Mouse (Mus musculus) neural tube, embryonic 12.5 days (tissue): ENCODE measurements at regions not wholly inside any gene's neighbourhood (a gene's known extent, or its start where the extent isn't known, plus 50 kb on each side); places are given as distances from the start of the nearest gene placed in this dataset.

Experiments
- ATAC-seq: fragments of 200-750 bp; cut with Nextera tagmentation; 2 replicates; pipeline ENCODE4 v1.8.0; 2017; ENCODE audit warnings: low read depth, mild to moderate bottlenecking, moderate TSS enrichment, moderate library complexity; ENCODE audit not compliant: low FRiP score
- H3K27ac ChIP-seq: fragments of 300-500 bp; sonication (generic); 2 replicates; pipeline ENCODE4 v1.5.1; 2016
- H3K27me3 ChIP-seq: fragments of 300-500 bp; sonication (generic); replicated peaks from 2 replicates; pipeline ENCODE4 v1.6.1; 2016; ENCODE audit warnings: mild to moderate bottlenecking
- H3K36me3 ChIP-seq: fragments of 300-500 bp; sonication (generic); 2 replicates; pipeline ENCODE4 v1.6.1; 2016; ENCODE audit warnings: mild to moderate bottlenecking
- H3K4me1 ChIP-seq: fragments of 300-500 bp; sonication (generic); 2 replicates; pipeline ENCODE4 v1.6.1; 2016
- H3K4me2 ChIP-seq: fragments of 300-500 bp; sonication (generic); replicated peaks from 2 replicates; pipeline ENCODE4 v1.6.1; 2016; ENCODE audit warnings: mild to moderate bottlenecking
- H3K4me3 ChIP-seq: fragments of 300-500 bp; sonication (generic); 2 replicates; pipeline ENCODE4 v1.5.1; 2016
- H3K9ac ChIP-seq: fragments of 300-500 bp; sonication (generic); 2 replicates; pipeline ENCODE4 v1.6.1; 2016; ENCODE audit warnings: mild to moderate bottlenecking
- H3K9me3 ChIP-seq: fragments of 300-500 bp; sonication (generic); 2 replicates; pipeline ENCODE4 v1.6.1; 2016; ENCODE audit warnings: mild to moderate bottlenecking
- WGBS: fragments of 180-500 bp; shearing (Covaris S2); methylation state at CpG from one replicate; pipeline ENCODE4 v1.1.7; 2016; 5-methylcytosine and 5-hydroxymethylcytosine counted together

DNA sequence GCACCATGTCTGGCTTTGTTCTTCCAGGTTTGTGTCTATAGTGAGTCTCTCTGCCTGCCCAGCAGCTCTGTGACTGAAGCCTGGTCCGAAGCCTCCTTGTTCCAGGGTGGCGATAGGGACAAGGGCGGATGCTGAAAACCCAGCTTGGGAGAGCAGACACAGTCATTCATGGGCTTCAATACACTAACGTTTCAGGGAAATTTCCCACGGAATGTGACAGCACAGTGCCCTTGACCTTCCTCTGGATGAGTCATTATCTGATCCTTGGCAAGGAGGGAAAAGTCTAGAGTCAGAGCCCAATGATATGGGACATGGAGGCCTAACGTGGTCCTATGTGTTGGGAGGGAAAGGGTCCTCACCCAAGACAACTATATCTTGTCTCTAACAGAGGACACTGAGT is 298.1 kb upstream of the Kcnab2 start:
- 84% methylated on average over 6 of the region's 6 CpGs for WGBS

DNA sequence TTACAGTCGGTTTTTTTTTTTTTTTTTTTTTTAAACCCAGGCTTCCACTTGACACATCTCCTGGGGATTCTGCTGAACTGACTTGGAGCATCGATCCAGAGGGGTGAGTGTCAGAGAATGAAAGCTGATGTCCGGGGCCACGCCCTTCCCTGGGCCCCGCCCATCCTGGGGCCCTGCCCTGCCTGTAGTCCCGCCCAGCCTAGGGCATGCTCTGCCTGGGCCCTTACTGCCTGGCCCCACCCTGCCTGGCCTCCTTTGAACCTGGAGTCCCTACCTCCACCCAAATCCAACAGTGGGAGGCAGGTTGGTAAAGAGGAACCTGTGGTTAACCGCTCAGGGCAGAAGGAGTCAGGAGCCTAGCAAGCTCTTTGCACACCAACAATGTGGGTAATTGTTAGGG is 293.7 kb upstream of the Kcnab2 start:
- no peaks in the 10 kb centered on the region for H3K4me1 ChIP-seq
- H3K36me3 ChIP-seq = no peaks in the 10 kb centered on the region
- H3K27me3 ChIP-seq = no peaks in the 10 kb centered on the region
- 64% methylated on average over 7 of the region's 7 CpGs for whole genome bisulfite sequencing
- no peak overlapping the region for H3K9ac ChIP-seq
- no peak overlapping the region for H3K27ac ChIP-seq
- ATAC-seq = no peak
- peaks cover 2% of the 10 kb centered on the region; the same call in 1 of the 2 replicates for H3K9me3 ChIP-seq
- H3K4me2 ChIP-seq = no peak overlapping the region
- H3K4me3 ChIP-seq = no peak overlapping the region

More for the DNA sequence above, 298.1 kb upstream of the Kcnab2 start:
- no peak overlapping the region for H3K4me3 ChIP-seq
- no peaks in the 10 kb centered on the region for H3K27me3 ChIP-seq
- no peaks in the 10 kb centered on the region for H3K9me3 ChIP-seq
- no peak overlapping the region for H3K9ac ChIP-seq
- H3K36me3 ChIP-seq = no peaks in the 10 kb centered on the region
- no peak for ATAC-seq
- H3K4me2 ChIP-seq = no peak overlapping the region
- H3K4me1 ChIP-seq = no peaks in the 10 kb centered on the region
- H3K27ac ChIP-seq = no peak overlapping the region

DNA sequence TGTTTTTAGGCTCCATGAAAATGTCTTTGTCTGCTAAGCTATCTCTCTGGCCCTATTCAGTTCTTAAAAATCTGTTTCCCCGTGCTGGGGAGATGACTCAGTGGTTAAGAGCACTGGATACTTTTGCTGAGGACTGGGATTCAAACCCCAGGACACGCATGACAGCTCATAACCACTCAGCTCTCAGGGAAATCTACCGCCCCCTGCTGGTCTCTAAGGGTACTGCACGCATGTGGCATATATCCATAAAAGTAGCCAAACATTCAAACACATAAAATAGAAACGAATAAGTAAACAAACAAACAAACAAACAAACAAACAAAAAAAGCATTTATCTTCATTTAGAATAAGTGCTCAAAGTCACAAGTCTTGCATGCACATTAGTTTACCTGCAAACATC is 289.7 kb upstream of the Kcnab2 start:
- Histone ChIP-seq H3K27me3 (no peaks in the 10 kb centered on the region), H3K4me2 (no peak overlapping the region), H3K36me3 (no peaks in the 10 kb centered on the region), H3K4me3 (no peak overlapping the region), H3K4me1 (no peaks in the 10 kb centered on the region), H3K9ac (no peak overlapping the region), H3K9me3 (peaks cover 8% of the 10 kb centered on the region; the same call in 1 of the 2 replicates), H3K27ac (no peak overlapping the region)
- ATAC-seq = no peak
- 84% methylated on average over 5 of the region's 5 CpGs for WGBS

DNA sequence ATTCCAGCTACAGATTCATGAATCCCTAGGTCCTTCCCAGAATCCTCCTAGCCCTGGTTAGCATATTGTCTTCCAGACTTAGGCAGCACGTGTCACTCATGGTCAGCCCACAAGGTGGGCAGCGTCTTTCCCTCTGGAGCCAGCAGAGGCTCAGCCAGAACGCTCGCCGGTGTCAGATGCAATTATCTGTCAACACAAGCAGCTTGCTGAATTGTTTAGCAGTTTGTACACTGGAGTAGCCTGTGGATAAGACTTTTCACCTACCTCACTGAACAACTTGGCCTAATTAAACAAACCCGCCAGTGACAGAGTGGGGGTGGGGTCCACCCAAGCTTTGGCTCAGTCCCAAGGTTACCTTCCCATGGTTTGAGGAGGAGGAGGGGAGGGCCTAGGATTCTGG is 285.4 kb upstream of the Kcnab2 start:
- Histone ChIP-seq H3K27ac (no peak overlapping the region), H3K4me3 (no peak overlapping the region), H3K4me2 (no peak overlapping the region), H3K36me3 (no peaks in the 10 kb centered on the region), H3K4me1 (no peaks in the 10 kb centered on the region), H3K9me3 (peaks cover 8% of the 10 kb centered on the region; the same call in 1 of the 2 replicates), H3K27me3 (no peaks in the 10 kb centered on the region), H3K9ac (no peak overlapping the region)
- ATAC-seq = no peak
- WGBS = 67% methylated on average over 6 of the region's 6 CpGs

DNA sequence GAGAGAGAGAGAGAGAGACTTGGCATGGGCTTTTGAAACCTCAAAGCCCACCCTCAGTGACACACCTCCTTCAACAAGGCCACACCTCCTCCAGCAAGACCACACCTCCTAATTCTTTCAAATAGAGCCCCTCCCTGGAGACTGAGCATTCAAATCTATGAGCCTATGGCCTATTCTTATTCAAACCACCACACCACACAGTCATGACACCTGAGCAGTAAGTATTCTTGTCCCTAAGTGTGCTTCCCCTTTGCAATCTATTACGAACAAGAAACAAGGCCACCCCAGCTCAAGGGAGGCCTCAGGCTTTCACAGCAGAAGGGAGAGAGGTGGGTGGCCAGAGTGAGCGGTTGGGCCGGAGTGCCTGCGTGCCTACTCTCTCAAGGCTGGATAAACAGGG is 284.9 kb upstream of the Kcnab2 start:
- ATAC-seq = no peak
- Histone ChIP-seq H3K4me1 (no peaks in the 10 kb centered on the region), H3K9ac (no peak overlapping the region), H3K4me2 (no peak overlapping the region), H3K36me3 (no peaks in the 10 kb centered on the region), H3K27ac (no peak overlapping the region), H3K4me3 (no peak overlapping the region), H3K9me3 (peaks cover 8% of the 10 kb centered on the region; the same call in 1 of the 2 replicates), H3K27me3 (no peaks in the 10 kb centered on the region)
- WGBS = 80% methylated on average over 4 of the region's 4 CpGs

DNA sequence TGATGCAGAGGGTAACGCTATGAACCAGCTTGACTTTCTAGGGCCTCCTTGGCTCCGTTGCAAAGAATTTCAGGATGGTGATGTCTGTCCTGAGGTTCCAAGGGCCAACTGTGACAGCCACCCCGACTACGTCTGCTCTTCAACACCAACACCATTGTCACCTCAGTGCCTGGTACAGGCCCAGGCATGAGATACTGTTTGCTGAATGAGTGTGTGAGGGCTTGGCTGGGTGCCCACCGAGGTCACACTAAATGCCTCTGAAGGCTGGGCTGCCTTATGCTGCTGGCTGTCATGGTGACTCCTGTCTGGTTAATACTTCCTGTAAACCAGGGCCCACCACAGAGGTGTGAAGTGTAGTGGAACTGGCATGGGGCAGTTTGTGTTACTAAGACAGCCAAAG is 279.5 kb upstream of the Kcnab2 start:
- Histone ChIP-seq H3K9me3 (no peaks in the 10 kb centered on the region), H3K27ac (no peak overlapping the region), H3K27me3 (no peaks in the 10 kb centered on the region), H3K4me2 (no peak overlapping the region), H3K36me3 (no peaks in the 10 kb centered on the region), H3K4me1 (no peaks in the 10 kb centered on the region; the same call in 1 of the 2 replicates), H3K9ac (no peak overlapping the region), H3K4me3 (no peak overlapping the region)
- no peak for ATAC-seq
- WGBS = 91% methylated on average over 5 of the region's 5 CpGs

DNA sequence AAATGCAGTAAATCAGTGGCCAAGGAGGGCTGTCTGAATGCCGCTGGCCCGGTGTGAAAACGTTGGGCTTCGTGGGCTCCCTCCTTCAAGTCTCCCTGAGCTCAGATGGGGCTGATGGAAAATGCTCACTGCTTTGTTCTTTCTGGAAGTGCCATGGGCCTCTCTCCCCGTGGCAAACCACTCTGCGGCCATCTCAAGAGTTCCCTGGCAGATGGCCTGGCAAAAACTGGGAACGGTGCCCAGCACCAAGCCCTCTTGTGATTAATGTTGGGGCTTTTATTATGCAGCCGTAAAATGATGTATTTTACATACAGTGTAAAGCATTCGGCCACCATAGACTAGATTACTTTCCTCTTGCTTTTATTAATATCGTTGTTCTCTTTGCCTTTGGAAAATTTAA is 278.9 kb upstream of the Kcnab2 start:
- Histone ChIP-seq H3K9ac (no peak overlapping the region), H3K4me2 (no peak overlapping the region), H3K27me3 (no peaks in the 10 kb centered on the region), H3K4me3 (no peak overlapping the region), H3K4me1 (no peaks in the 10 kb centered on the region; the same call in 1 of the 2 replicates), H3K27ac (no peak overlapping the region), H3K9me3 (no peaks in the 10 kb centered on the region), H3K36me3 (no peaks in the 10 kb centered on the region)
- ATAC-seq = no peak
- WGBS = 68% methylated on average over 10 of the region's 10 CpGs

DNA sequence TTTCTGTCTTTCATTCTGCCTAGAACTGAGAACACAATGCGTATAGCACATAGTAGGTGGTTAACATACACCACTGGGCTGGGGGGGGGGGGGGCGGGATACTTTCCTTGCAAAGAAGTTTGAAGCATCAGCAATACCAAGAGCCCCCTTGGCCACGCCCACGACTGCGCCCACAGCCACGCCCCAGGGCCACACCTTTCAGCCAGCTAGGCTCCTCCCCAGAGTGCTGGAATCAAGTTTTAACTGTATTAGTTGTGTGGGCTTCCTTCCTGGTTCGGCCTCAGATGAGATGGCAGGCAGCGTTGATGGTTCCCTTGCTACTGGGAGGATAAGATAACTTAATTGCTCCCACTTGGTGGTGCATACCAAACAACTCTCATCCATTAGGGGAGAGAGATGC is 278.1 kb upstream of the Kcnab2 start:
- no peaks in the 10 kb centered on the region for H3K27me3 ChIP-seq
- no peak overlapping the region for H3K4me3 ChIP-seq
- WGBS = 86% methylated on average over 8 of the region's 8 CpGs
- no peak overlapping the region for H3K27ac ChIP-seq
- no peak overlapping the region for H3K4me2 ChIP-seq
- ATAC-seq = no peak
- H3K4me1 ChIP-seq = no peaks in the 10 kb centered on the region; the same call in 1 of the 2 replicates
- H3K9me3 ChIP-seq = no peaks in the 10 kb centered on the region
- H3K36me3 ChIP-seq = no peaks in the 10 kb centered on the region
- no peak overlapping the region for H3K9ac ChIP-seq

DNA sequence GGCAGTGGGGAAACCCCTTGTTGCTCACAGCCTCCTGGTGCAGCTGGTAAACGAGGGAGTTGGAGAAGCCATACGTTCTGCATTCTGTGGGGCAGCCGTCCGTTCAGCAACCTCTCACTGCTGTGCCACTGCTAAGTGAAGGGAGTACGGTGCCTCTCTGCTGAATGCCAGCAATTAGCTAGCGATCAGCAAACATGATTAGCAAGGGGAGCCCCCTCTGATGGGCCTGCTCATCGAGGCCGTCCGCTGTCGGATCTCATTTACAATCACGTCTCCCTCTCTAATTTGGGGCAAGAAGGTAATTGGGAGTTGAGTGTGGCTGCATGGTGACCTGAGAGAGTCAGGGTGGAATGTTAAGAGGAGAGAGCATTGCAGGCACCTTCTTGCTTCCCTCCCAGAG is 266.7 kb upstream of the Kcnab2 start:
- no peaks in the 10 kb centered on the region for H3K36me3 ChIP-seq
- H3K4me1 ChIP-seq = 0 out of 2 replicates have a peak, but pooled peaks cover 7% of the 10 kb centered on the region
- no peaks in the 10 kb centered on the region for H3K9me3 ChIP-seq
- ATAC-seq = no peak
- H3K27me3 ChIP-seq = no peaks in the 10 kb centered on the region
- H3K4me2 ChIP-seq = no peak overlapping the region
- H3K27ac ChIP-seq = no peak overlapping the region
- H3K4me3 ChIP-seq = no peak overlapping the region
- 27% methylated on average over 11 of the region's 11 CpGs for WGBS
- no peak overlapping the region for H3K9ac ChIP-seq

DNA sequence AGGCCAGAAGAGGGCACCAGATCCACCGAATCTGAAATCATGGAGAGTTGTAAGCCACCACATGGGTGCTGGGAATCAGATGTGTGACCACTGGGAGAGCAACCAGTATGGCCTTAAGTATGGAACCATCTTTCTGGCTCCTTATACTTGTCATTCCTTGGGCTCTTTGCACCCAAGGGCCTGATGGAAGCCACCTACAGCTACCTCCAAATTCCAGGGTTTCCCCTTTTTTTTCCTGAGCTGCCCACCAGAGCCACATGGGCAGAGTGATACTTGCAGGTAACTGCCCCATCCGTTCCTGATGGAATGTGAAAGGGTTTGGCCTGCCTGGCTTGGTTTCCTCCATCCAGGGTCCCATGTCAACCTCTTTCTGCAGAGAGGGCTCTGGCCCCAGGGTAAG is 255.3 kb upstream of the Kcnab2 start:
- Histone ChIP-seq H3K4me1 (no peaks in the 10 kb centered on the region), H3K27ac (no peak overlapping the region), H3K4me3 (no peak overlapping the region), H3K9me3 (peaks cover 6% of the 10 kb centered on the region; the same call in 1 of the 2 replicates), H3K36me3 (no peaks in the 10 kb centered on the region), H3K9ac (no peak overlapping the region), H3K4me2 (no peak overlapping the region), H3K27me3 (no peaks in the 10 kb centered on the region)
- 89% methylated on average over 2 of the region's 2 CpGs for WGBS
- ATAC-seq = no peak

DNA sequence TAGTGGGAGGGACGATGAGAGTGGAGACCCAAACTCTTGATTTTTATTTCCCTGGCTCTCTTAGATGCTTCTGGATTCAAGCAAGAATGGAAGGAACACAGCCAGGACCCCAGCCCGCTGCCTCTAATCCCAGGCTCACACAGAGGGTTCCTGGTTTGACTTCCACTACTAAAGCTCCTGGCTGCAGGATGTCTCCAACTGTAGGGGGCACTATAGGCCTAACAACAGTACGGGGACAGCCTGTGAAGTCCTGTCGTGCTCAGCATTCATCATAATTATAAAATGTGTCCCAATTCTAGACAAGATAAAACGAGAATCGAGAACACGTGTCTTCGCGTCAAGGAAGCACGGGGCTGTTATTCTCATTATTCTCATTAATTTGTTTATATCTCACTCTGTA is 254.3 kb upstream of the Kcnab2 start:
- Histone ChIP-seq H3K4me3 (no peak overlapping the region), H3K36me3 (no peaks in the 10 kb centered on the region), H3K9ac (no peak overlapping the region), H3K27ac (no peak overlapping the region), H3K4me1 (no peaks in the 10 kb centered on the region), H3K4me2 (no peak overlapping the region), H3K9me3 (peaks cover 6% of the 10 kb centered on the region; the same call in 1 of the 2 replicates), H3K27me3 (no peaks in the 10 kb centered on the region)
- no peak for ATAC-seq
- 77% methylated on average over 10 of the region's 10 CpGs for WGBS

DNA sequence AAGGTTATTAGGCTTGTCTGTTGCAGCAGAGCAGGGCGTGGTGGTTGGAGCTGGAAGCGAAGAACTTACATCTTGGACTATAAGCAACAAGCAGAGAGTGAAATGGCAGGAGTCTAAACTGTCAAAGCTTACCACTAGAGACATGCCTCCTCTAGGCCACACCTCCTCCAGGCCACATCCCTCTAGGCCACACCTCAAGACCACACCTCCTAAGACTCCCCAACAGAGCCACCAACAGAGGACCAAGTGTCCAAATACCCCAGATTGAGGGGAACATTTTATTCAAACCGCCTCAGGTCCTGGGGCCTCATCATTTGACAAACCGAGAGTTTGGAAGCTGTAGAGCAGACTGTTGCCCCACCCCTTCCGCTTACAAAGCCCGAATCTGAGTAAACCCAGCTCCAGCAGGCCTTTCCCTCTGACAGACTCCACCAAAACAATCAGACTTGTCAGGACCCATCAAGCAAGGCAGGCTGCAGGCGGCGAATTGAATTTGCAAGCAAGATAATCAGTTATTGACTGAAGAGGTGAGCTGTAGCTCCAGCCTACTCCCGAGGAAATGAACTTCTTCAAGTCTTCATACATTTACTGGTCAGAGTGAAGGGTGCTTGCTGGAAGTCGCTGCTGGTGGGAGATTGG is 253.5 kb upstream of the Kcnab2 start:
- Histone ChIP-seq H3K27me3 (no peaks in the 10 kb centered on the region), H3K36me3 (no peaks in the 10 kb centered on the region), H3K4me1 (no peaks in the 10 kb centered on the region), H3K4me3 (no peak overlapping the region), H3K27ac (no peak overlapping the region), H3K9ac (no peak overlapping the region), H3K4me2 (no peak overlapping the region), H3K9me3 (peaks cover 6% of the 10 kb centered on the region; the same call in 1 of the 2 replicates)
- 74% methylated on average over 10 of the region's 10 CpGs for WGBS
- no peak for ATAC-seq

DNA sequence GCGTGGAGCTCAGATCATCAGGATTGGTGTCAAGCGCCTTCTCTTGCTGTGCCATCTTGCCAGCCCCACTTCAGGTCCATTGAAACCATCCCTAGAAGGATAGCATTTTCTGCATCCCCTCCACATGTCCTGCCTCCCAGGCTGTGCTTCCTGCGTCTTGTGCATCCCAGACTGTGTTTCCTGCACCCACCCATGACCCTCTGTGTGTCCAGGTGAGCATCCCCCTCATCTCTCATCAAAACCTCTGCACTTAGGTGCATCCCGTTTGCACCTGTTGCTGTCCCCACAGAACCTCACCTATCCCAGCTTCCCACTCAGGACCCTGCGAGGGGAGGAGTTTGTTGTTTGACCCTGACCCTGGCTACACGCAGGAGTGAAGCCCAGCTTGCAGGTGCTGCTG is 251.8 kb upstream of the Kcnab2 start:
- Histone ChIP-seq H3K9me3 (peaks cover 6% of the 10 kb centered on the region; the same call in 1 of the 2 replicates), H3K27ac (no peak overlapping the region), H3K9ac (no peak overlapping the region), H3K4me1 (peaks cover 14% of the 10 kb centered on the region), H3K4me3 (no peak overlapping the region), H3K36me3 (no peaks in the 10 kb centered on the region), H3K27me3 (no peaks in the 10 kb centered on the region), H3K4me2 (no peak overlapping the region)
- 87% methylated on average over 6 of the region's 6 CpGs for WGBS
- no peak for ATAC-seq
